Mouse (Mus musculus): ENCODE measurements around the gene Palmd. TPM values are rescaled to one million over a fixed set of nuclear protein-coding genes. Genes with fewer than 3 reads are reported as not detected.

Gene Palmd
- total RNA-seq, 2 experiments from 2014 or later, result 61.6 to 66.2 TPM

DNA sequence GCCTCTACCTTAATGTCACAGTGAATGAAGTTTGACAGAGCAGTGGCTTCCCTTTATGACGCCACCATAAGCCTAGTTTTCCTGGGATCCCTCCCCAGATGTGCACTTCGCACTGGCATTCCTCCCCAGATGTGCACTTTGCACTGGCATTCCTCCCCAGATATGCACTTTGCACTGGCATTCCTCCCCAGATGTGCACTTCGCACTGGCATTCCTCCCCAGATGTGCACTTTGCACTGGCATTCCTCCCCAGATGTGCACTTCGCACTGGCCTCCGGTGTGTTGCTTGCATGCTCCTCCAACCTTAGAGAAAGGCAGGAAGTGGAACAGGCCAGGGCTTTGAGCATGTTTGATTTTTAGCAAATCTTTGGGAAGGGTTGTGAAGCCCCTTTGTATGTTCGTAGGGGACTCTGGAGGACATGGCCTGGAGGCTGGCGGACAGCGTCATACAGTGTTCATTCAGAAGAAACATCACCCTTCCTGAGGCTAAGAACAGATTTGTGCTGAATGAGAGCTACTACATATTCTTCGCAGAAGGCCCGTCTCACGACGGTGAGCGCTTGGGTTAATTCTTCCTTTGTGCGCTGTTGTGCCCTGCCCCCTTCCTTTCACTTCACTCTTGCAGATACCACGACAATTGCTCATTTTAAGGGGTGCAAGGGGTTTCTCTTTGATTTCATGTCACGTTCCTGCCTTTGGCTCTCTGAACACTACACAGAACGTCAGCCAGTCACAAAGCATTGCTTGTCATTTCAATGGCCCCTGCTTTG, 77.2 kb downstream of the Palmd start:
- DNase-seq, result no peak

DNA sequence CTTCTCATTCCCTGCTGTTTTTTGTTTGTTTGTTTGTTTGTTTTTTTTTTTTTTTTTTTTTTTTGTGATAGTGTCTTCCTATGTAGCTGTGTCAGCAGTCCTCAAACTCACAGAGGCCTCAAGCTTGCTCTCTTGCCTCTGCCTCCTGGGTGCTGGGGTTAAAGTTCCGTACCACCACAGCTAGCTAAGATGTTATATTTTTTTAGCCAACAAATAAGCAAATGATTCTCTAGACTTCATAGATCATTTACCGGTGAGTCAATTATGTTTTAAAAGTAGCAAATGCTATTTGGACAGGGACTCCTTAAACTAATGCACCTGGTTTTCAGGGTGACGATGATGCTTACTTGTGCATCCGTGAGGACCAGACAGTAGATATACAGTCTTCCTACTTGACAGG, 78.2 kb downstream of the Palmd start:
- DNase-seq, result no peak

DNA sequence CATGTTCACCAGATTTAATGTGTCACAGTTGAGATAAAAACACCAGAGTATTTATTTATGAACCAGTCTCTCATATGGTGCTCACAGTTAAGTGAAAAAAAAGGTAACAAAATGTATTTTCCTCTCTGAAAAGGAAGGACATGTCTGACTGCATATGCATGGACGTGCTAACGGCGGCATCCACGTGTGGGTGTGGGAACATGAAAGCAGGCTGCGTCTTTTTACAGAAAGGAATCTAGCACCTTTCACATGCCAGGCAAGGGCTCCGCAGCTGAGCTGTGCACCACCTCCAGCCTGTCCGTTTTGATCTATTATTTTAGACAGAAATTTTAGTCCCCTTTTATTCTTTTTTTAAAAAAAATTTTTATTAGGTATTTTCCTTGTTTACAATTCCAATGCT, 79.4 kb downstream of the Palmd start:
- no peak for DNase-seq

DNA sequence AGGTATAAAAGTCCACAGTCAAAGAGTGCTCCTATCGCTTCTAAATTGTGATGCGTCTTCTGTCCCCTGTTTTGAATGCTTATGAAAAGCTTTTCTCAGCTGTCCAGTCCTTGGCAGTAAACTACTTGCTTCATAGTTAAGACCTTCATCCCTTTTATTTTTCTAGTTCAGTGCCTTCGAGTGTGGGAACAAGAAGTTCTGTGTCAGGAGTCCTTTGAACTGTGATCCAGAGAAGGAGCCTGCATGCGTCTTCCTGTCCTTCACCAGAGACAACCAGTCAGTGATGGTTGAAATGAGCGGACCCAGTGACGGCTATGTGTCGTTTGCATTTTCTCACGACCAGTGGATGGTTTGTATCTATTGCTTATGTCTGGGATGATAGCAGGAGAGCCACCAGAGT, 83.8 kb downstream of the Palmd start:
- DNase-seq, result no peak

DNA sequence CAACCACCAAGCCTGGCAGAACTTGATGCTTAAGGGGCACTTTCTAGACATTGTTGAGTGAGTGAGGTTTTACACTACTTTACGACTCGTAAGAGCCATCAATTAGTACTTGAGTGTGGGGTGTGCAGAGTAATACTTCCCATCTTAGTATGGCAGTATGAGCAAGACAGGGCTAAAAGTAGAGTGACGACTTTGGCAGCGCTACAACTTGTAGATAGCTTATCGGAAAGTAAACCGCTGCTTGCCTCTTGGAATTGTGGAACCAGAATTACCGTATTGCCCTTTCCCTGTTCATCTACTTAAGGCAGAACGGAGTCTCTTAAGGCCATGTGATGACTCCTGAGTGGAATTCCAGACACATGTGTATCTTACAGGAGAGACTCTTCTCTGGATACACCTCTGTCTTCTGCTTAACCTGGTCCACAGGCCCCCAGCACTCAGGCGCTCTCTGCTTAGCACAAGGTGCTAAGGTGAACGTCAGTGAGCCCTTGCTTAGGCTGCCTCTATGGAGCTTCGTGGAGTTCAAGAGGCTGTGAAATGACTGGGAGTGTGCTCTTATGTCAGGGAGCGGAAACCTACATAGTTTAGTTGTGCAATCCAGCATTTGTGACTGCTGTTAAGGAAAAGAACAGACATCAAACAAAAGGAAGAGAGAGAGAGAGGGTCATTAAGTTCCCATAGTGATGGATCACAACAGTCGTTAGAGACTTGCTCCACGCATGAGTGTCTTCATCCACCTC, 86.4 kb downstream of the Palmd start:
- no peak for DNase-seq

DNA sequence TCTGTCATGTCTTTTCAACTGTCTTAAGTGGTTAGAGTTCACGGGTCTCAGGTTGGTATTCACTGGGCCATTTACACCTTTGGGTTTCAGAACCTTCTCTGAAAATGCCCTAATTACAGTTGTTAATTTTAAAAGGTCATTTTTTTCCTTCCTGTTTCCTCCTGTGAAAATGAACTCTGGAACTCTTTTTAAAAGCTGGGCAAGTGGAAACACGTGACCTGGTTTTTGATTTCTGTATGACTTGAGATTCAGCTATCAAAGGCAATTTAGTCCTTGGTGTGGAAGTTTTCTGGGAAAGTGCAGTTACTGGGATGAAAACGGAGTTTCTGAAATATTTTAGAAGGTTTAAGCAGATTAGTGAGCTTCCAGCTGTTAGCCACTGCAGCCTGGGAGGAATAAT, 98.4 kb downstream of the Palmd start:
- DNase-seq, result no peak

Other genes with a start within 250 kb of the Palmd start
- gene Agl, start 160.8 kb downstream of the Palmd start, total RNA-seq (2021), result 100 to 1,000 TPM; 134 to 148 TPM
- gene Frrs1, start 109.5 kb downstream of the Palmd start, total RNA-seq (2021), result 10 to 100 TPM in 1 of 2 experiments, 1 to 10 TPM in 1; 8.0 to 11.9 TPM
- gene 4930455H04Rik, start 720 bp downstream of the Palmd start, total RNA-seq (2021), result under 1 TPM in 1 of 2 experiments, not detected in 1; 0.32 TPM